Mouse (Mus musculus): Measurements from ENCODE around the gene Celf1. TPM values are rescaled to one million over a fixed set of nuclear protein-coding genes. Genes with fewer than 3 reads are reported as not detected.

Gene Celf1
- total and polyA plus RNA-seq, 3 experiments, result 29.7 to 69.7 (median 52.8) TPM

DNA sequence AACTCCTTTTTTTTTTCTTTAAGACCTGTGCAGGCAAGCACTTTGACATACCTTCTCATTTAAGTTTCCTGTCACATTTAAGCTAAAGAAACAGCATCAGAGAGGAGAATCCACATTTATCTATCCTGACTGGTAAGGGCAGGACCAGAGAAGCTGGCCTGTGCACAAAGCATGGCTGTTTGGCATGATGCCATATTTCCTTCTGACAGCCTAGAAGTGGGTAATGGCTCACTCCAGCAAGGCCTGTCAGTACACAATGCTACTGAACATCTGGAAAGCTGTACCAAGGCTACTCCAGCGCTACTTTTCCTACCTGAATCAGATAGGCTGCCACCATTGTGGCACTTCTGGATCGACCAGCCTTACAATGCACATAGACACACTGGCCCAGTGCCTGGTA is 26.5 kb upstream of the Celf1 start:
- Histone ChIP-seq H3K9me3 (replicated peaks; ENCODE audit: low read length) (no peaks in the 10 kb centered on the region), H3K36me3 (replicated peaks in 1 of 2; ENCODE audit: control insufficient read depth in 1 of 2, insufficient read depth in 1 of 2, low read length in 1 of 2) (peaks cover 36 to 60% of the 10 kb centered on the region in 2 experiments), H3K79me2 (replicated peaks; ENCODE audit: control insufficient read depth, extremely low read depth, insufficient read depth, poor library complexity, severe bottlenecking) (peaks cover 33% of the 10 kb centered on the region), H3K4me2 (ENCODE audit: insufficient read depth, low read depth, poor library complexity, severe bottlenecking) (no peak overlapping the region), H3K4me3 (replicated peaks in 1 of 3; ENCODE audit: low read depth in 2 of 3, low read length in 2 of 3, poor library complexity in 1 of 3) (no peak overlapping the region), H3K27me3 (replicated peaks) (no peaks in the 10 kb centered on the region), H3K27ac (ENCODE audit: insufficient read depth, low read depth) (no peak overlapping the region), H3K4me1 (ENCODE audit: control insufficient read depth in 1 of 2, insufficient read depth in 2 of 2) (peaks cover 0 to 20% of the 10 kb centered on the region in 2 experiments; a peak in 2 of 4 replicates), H3K9ac (ENCODE audit: insufficient read depth, low read depth) (no peak overlapping the region)
- TF ChIP-seq IRF4 (IDR thresholded peaks at IDR 0.05; ENCODE audit: low read depth, low read length) (no peak), RAD21 (IDR thresholded peaks at IDR 0.05; ENCODE audit: low read depth, low read length) (no peak), MEF2A (IDR thresholded peaks at IDR 0.05; ENCODE audit: borderline replicate concordance, low read depth, low read length) (no peak), USF1 (IDR thresholded peaks at IDR 0.05; ENCODE audit: low read depth, low read length) (no peak), MAX (IDR thresholded peaks at IDR 0.05; ENCODE audit: low read length) (no peak), JUND (conservative IDR thresholded peaks at IDR 0.05; ENCODE audit: low read depth, low read length) (no peak), SMC3 (IDR thresholded peaks at IDR 0.05; ENCODE audit: low read depth, low read length) (no peak), CTCF (conservative IDR thresholded peaks at IDR 0.05 in 1 of 2, IDR thresholded peaks at IDR 0.05 in 1 of 2; ENCODE audit: low read depth in 2 of 2, low read length in 2 of 2) (no peak), KAT2A (IDR thresholded peaks at IDR 0.05; ENCODE audit: insufficient replicate concordance, low read length) (no peak), USF2 (conservative IDR thresholded peaks at IDR 0.05; ENCODE audit: low read depth, low read length) (no peak), JUN (IDR thresholded peaks at IDR 0.05; ENCODE audit: insufficient read depth, low read depth, low read length) (no peak), POLR2AphosphoS2 (IDR thresholded peaks at IDR 0.05; ENCODE audit: low read depth, low read length) (no peak), MXI1 (IDR thresholded peaks at IDR 0.05; ENCODE audit: low read depth, low read length) (no peak), MYC (IDR thresholded peaks at IDR 0.05; ENCODE audit: low read depth, low read length) (no peak), HCFC1 (IDR thresholded peaks at IDR 0.05; ENCODE audit: low read depth, low read length) (no peak)
- in situ Hi-C loops (cut with MboI; ENCODE audit: low pct_ligation_motif_present, low pct_unique_long_range_greater_than_20kb, low sequenced_read_pairs), result no loop called here
- dilution Hi-C loops (cut with MboI; ENCODE audit: extremely low pct_ligation_motif_present, extremely low pct_unique_long_range_greater_than_20kb, low sequenced_read_pairs), result no loop called here
- no peak for DNase-seq (ENCODE audit: extremely low read depth)

- dilution Hi-C loops (cut with MboI; ENCODE audit: extremely low pct_ligation_motif_present, extremely low pct_unique_long_range_greater_than_20kb, low sequenced_read_pairs), result no loop called here
- Histone ChIP-seq H3K4me2 (ENCODE audit: insufficient read depth, low read depth, poor library complexity, severe bottlenecking) (peak overlapping the region; percentile 93), H3K36me3 (replicated peaks in 1 of 2; ENCODE audit: control insufficient read depth in 1 of 2, insufficient read depth in 1 of 2, low read length in 1 of 2) (peaks cover 21 to 41% of the 10 kb centered on the region in 2 experiments), H3K79me2 (replicated peaks; ENCODE audit: control insufficient read depth, extremely low read depth, insufficient read depth, poor library complexity, severe bottlenecking) (peaks cover 33% of the 10 kb centered on the region), H3K4me3 (replicated peaks in 1 of 3; ENCODE audit: low read depth in 2 of 3, low read length in 2 of 3, poor library complexity in 1 of 3) (peak overlapping the region in 1 of 3 experiments; percentile 78), H3K27ac (ENCODE audit: insufficient read depth, low read depth) (no peak overlapping the region), H3K9ac (ENCODE audit: insufficient read depth, low read depth) (no peak overlapping the region; the same call in 1 of the 2 replicates), H3K4me1 (ENCODE audit: control insufficient read depth in 1 of 2, insufficient read depth in 2 of 2) (peaks cover 0 to 16% of the 10 kb centered on the region in 2 experiments; a peak in 2 of 4 replicates), H3K27me3 (replicated peaks) (no peaks in the 10 kb centered on the region), H3K9me3 (replicated peaks; ENCODE audit: low read length) (no peaks in the 10 kb centered on the region)
- no peak for DNase-seq (ENCODE audit: extremely low read depth)
- TF ChIP-seq TCF12 (IDR thresholded peaks at IDR 0.05; ENCODE audit: low read depth, low read length) (no peak), TBP (conservative IDR thresholded peaks at IDR 0.05; ENCODE audit: low read depth, low read length) (no peak), GABPA (IDR thresholded peaks at IDR 0.05; ENCODE audit: insufficient replicate concordance, low read depth, low read length) (no peak), UBTF (IDR thresholded peaks at IDR 0.05; ENCODE audit: low read depth, low read length) (no peak), MXI1 (IDR thresholded peaks at IDR 0.05; ENCODE audit: low read depth, low read length) (no peak), CHD1 (IDR thresholded peaks at IDR 0.05; ENCODE audit: low read depth, low read length) (no peak), CHD2 (IDR thresholded peaks at IDR 0.05; ENCODE audit: low read length) (no peak), POLR2A (IDR thresholded peaks at IDR 0.05; ENCODE audit: low read depth, low read length) (no peak), HCFC1 (IDR thresholded peaks at IDR 0.05; ENCODE audit: low read depth, low read length) (no peak), MAFK (IDR thresholded peaks at IDR 0.05; ENCODE audit: insufficient replicate concordance, low read length) (no peak), NELFE (IDR thresholded peaks at IDR 0.05; ENCODE audit: low read depth, low read length) (no peak), POLR2AphosphoS2 (IDR thresholded peaks at IDR 0.05; ENCODE audit: low read depth, low read length) (no peak)
- in situ Hi-C loops (cut with MboI; ENCODE audit: low pct_ligation_motif_present, low pct_unique_long_range_greater_than_20kb, low sequenced_read_pairs), result no loop called here
Measured at GRCm38 (mm10) chr2:90915516-90915915, 24.7 kb upstream of the Celf1 start.
